Mouse (Mus musculus) neural tube, embryonic 10.5 days (tissue): ENCODE measurements around the gene Rph3al.
A peak's percentile ranks its signal among the peaks of the same experiment; 100 is the strongest.

ENCODE experiments used
- DNase-seq: peaks from one replicate; pipeline ENCODE4 v3.0.0-alpha.2; 2017; ENCODE audit warnings: low spot score; ENCODE audit errors: extremely low spot score

The Rph3al gene

DNA sequence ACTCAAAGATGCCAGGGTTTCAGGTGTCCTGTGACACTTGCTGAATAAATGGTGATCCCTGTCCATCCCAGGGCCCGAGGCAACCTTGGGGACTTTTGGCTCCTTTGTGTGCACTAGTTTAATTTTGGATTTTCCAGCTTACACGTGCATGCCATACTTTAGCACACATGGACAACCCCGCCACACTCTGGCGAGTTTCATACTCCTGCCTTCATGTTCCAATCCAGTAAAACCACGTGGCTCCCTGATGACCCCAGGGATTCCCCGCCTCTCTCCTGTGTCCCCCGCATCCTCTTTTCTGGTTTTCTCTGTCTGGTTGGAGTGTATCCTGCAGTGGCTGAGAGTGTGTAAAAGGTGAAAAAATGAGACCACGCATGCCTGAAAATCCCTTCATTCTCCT lies 110.8 kb downstream of the Rph3al start:
- no peak for DNase-seq

- DNase-seq, result no peak
Observed at GRCm38 (mm10) chr11:75823506-75823905, 114.7 kb downstream of the Rph3al start.

GRCm38 (mm10) chr11:75813085-75813484 lies 125.1 kb downstream of the Rph3al start:
- DNase-seq, result no peak

DNA sequence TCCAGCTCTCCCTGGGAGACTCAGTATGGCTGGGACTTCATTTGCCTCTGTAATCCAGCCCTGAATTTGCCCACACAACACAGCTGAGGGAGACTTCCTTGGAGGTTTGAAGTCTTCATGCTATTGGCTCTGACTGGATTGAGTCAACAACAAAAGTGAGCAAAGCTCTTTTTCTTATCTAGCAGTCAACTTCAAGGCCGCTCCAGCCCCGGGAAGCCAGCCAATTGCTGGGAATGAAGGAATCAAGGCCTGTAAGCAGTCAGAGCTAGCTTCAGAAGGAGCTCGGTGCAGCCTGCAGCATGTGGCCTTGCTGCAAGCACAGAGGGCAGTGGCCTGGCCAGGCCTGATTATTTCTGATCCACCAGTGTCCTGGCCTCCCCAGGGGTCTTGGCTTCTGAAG lies 126.3 kb downstream of the Rph3al start:
- no peak for DNase-seq

DNA sequence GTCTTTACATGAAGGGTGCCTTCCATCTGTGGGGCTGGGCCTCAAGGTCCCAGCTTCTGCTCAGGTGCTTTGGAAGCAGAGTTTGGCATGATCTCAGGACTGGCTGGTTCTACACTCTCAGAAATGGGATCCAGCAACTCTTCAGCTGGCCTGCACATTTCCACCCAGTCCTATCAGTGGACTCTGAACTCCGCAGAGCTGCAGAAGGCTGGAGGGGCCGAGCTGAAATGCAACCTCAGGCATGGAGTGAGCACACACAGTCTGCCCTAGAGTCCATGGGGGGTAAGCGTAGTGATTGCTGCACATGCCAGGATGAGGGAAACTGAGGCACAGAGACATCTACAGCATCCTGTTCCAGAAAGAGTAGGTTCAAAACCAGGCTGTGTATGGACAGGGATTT lies 127.7 kb downstream of the Rph3al start:
- DNase-seq, result no peak

GRCm38 (mm10) chr11:75807486-75807885 lies 130.7 kb downstream of the Rph3al start:
- no peak for DNase-seq

DNA sequence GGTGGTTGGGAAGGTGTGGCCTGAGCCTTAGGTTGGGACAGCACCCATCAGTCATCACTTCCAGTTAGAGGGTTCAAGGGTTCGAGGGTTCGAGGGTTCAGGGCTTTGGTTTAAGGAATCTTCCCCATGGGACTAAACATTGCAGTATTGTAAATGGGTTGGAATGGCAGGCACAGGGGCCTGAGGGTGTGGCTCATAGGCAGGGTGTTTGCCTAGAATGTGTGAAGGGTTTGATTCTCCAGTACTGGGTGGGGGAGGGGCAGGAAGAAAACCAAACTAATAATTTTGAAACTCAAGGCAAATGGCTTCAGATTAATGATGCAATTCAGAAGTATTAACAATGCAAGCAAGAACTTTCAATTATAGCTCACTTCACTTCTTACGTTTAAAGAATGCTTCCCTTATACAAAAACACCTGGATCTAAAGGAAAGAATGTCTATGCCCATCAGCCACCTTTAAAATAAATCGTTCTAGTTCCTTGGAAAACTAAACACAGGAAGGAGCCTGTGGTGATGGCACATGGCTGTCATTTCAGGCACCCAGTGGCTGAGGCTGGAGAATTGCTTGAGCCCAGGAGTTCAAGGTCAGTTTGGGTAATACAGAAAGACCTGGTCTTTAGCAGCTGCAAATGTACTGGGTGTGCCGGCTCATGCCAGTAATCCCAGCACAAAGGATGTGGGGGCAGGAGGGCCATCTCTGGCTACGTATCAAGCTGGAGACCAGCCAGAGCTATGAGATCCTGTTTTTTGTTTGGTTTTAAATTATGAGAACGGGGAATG lies 136.3 kb downstream of the Rph3al start:
- DNase-seq, result no peak

GRCm38 (mm10) chr11:75801369-75801768 lies 136.9 kb downstream of the Rph3al start:
- no peak for DNase-seq

GRCm38 (mm10) chr11:75796536-75797246 lies 141.5 kb downstream of the Rph3al start:
- no peak for DNase-seq

GRCm38 (mm10) chr11:75796029-75796445 lies 142.2 kb downstream of the Rph3al start, which contains the start of gene Doc2b:
Gene Doc2b (minus strand): TSS chr11:75796049.
- DNase-seq, result peak; percentile 45

DNA sequence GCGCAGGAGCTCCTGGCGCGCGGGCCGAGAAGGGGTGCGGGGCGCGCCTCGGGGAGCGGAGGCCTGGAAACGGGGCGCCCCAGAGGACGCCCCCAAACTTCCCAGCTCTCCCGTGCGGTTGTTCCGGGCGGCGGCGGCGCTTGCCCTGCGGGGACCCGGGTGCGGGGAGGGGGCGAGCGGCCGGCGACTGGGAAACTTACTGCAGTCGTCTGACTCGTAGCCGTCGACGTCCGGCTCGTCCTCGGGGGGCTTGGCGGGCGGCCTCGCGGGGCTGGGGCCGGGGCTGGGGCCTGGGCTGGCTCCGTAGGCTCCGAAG lies 142.9 kb downstream of the Rph3al start:
- no peak for DNase-seq

- peak; percentile 51 for DNase-seq
Observed at GRCm38 (mm10) chr11:75794602-75795320, 143.5 kb downstream of the Rph3al start.

GRCm38 (mm10) chr11:75793351-75793750 lies 144.9 kb downstream of the Rph3al start:
- no peak for DNase-seq

GRCm38 (mm10) chr11:75792535-75792934 lies 145.7 kb downstream of the Rph3al start:
- no peak for DNase-seq

DNA sequence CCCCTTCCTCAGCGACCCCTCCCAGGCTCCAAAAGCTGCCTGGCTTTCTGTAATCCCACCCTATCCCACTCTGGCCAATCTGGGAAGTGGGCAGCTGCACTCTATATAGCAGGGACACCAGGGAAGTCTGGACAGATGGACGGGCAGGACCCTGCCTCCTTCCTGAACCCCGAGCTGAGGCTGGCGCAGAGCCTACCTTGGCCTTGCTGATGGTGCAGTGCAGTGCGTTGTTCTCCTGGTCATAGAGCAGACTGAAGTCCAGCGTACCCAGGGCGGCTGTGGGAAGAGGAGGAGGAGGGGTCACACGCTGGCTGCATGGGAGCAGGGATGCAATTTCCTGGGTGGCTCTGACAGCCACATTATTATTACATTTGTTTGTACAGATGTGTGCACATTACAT lies 152.3 kb downstream of the Rph3al start:
- no peak for DNase-seq

DNA sequence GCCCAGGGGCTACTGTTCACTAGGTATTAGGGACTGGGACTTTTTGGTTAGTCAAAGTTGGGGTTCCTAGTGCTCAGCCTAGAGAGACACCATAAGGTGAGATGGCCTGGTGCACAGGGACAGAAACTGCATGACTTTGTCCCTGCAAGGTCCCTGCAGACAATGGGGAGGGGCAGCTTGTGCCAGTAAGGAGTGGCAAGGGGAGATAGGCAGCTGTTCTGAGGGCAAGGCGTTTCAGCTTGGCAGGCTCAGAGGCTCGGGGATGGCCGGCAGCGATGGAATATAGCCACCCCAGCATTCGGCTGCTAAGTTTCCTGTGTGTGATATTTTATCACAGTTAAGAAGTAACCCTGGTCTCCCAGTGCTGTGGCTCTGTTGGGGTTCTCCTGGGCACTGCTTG lies 154.4 kb downstream of the Rph3al start:
- no peak for DNase-seq

- DNase-seq, result peak; percentile 72
Observed at GRCm38 (mm10) chr11:75781919-75782318, 156.3 kb downstream of the Rph3al start.
